Mouse (Mus musculus) right cerebral cortex, postnatal 4 days (tissue): Measurements from ENCODE around the gene Exd1.
"Not testable (repeated sequence)": the region's sequence is repeated elsewhere in the genome, so short reads cannot be mapped to it uniquely, and the experiment has no call there.

Experiments used
- DNase-seq: peaks from one replicate; pipeline ENCODE4 v3.0.0-alpha.2; 2022

Gene Exd1

GRCm38 (mm10) chr2:119538802-119539201, 8.6 kb downstream of the Exd1 start:
- no peak for DNase-seq

GRCm38 (mm10) chr2:119525422-119525821, 22.0 kb downstream of the Exd1 start:
- no peak for DNase-seq

GRCm38 (mm10) chr2:119523836-119524235, 23.6 kb downstream of the Exd1 start:
- DNase-seq: no peak

- DNase-seq: no peak
Measured at GRCm38 (mm10) chr2:119520550-119520949, 26.9 kb downstream of the Exd1 start.

- no peak for DNase-seq
Measured at GRCm38 (mm10) chr2:119516811-119517210, 30.6 kb downstream of the Exd1 start.

- DNase-seq: no peak
Measured at GRCm38 (mm10) chr2:119514026-119514522, 33.4 kb downstream of the Exd1 start.

GRCm38 (mm10) chr2:119512292-119512691, 35.1 kb downstream of the Exd1 start:
- DNase-seq: no peak

- no peak for DNase-seq
Measured at GRCm38 (mm10) chr2:119510856-119511255, 36.6 kb downstream of the Exd1 start.

- not testable (repeated sequence) for DNase-seq
Measured at GRCm38 (mm10) chr2:119508518-119508917, 38.9 kb downstream of the Exd1 start.

- no peak for DNase-seq
Measured at GRCm38 (mm10) chr2:119507108-119507507, 40.3 kb downstream of the Exd1 start.

GRCm38 (mm10) chr2:119500965-119501652, 46.3 kb downstream of the Exd1 start:
- no peak for DNase-seq

GRCm38 (mm10) chr2:119498859-119499258, 48.6 kb downstream of the Exd1 start:
- DNase-seq: no peak

GRCm38 (mm10) chr2:119496082-119496481, 51.3 kb downstream of the Exd1 start:
- no peak for DNase-seq

GRCm38 (mm10) chr2:119491953-119492352, 55.5 kb downstream of the Exd1 start:
- DNase-seq: no peak

- no peak for DNase-seq
Measured at GRCm38 (mm10) chr2:119486488-119486887, 60.9 kb downstream of the Exd1 start.

- DNase-seq: no peak
Measured at GRCm38 (mm10) chr2:119482307-119482706, 65.1 kb downstream of the Exd1 start.

- no peak for DNase-seq
Measured at GRCm38 (mm10) chr2:119478397-119478749, 69.1 kb downstream of the Exd1 start.

- DNase-seq: peak; percentile 94
Measured at GRCm38 (mm10) chr2:119477571-119478396, 69.6 kb downstream of the Exd1 start, which contains the start of gene Ino80. Gene Ino80 (minus strand): TSS chr2:119477687.

GRCm38 (mm10) chr2:119476621-119477391, 70.6 kb downstream of the Exd1 start:
- peak; percentile 57 for DNase-seq

GRCm38 (mm10) chr2:119476166-119476565, 71.3 kb downstream of the Exd1 start:
- no peak for DNase-seq
